Mouse (Mus musculus) layer of hippocampus, adult 18-20 months (tissue): ENCODE measurements around the gene Dhx36. TPM values are rescaled to one million over a fixed set of nuclear protein-coding genes. Genes with fewer than 3 reads are reported as not detected.
A peak's percentile ranks its signal among the peaks of the same experiment; 100 is the strongest.

ENCODE experiments used
- DNase-seq, 2 experiments: peaks; one replicate each; pipeline ENCODE4 v3.0.0; 2022; ENCODE audit warnings: low spot score in 2 of 2
- long read RNA-seq: library from polyadenylated mRNA; stranded (forward); transcript quantifications from one replicate; pipeline ENCODE4 v2.0.0, GENCODE M21; 2021
- total RNA-seq, 2 experiments: library from RNA; stranded (reverse); gene quantifications; 2 replicates each; pipeline ENCODE4 v1.2.3; 2021

The Dhx36 gene
- 10 to 100 TPM; 52.3 to 53.6 TPM for total RNA-seq
- long read RNA-seq, full-length matches to known transcripts = 59 of 79 reads
- long read RNA-seq, partial matches to known transcripts = 3 of 79 reads
- long read RNA-seq, other reads (novel, unspliced or antisense) = 17 of 79 reads

DNA sequence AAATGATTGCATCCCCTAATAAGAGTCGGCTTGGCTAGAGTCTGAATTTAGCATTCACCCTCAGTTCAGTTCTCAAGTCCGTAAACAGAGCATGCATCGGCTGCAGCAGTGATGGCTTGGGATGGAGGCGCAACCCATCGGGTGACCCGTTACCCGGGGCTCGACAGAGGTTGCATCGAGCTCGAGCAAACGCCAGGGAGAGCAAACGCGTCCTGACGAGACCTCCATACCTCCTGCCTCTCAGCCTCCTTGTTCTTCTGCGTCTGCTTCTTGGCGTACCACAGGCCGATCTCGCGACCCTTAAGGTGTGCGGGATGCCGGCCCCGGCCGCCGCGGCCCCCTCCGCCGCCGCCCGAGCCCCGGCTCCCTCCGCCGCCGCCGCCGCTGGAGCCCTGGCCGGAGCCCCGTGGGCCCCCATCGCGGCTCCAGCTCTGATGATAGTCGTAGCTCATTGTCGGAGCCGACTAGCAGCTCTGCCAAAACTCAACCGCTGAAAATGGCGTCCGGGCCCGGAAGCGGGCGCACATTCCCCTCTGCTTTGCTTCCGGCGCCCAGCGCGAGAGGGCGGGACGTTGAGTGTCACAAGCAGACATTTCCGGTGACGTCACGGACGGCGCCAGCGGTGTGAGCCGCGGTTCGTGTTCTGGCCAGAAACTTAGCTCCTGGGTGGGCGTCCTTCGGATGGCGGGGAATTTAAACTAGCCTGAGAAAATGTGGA is at the start of gene Dhx36:
Dhx36 (minus strand) TSS at position 517 of the 718 bp plus-strand sequence.
- DNase-seq = peak; percentile 97 to 99

DNA sequence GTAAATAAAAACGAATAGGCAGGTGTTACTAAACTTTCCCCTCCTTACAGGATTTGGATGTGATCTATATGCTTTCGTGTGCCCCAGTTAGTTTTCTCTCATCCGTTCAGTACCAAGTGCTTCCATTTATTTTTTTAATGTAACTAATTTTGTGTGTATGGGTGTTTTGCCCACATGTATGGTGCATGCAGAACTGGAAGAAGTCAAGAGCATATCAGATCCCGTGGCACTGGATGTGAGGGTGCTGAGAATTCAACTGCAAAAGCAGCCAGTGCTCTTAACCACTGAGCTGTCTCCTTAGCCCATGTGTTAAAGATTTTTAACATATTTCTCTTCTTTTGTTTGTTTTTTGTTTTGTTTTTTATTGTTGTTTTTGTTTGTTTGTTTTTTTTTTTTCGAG is 20.8 kb upstream of the Dhx36 start:
- DNase-seq = no peak

DNA sequence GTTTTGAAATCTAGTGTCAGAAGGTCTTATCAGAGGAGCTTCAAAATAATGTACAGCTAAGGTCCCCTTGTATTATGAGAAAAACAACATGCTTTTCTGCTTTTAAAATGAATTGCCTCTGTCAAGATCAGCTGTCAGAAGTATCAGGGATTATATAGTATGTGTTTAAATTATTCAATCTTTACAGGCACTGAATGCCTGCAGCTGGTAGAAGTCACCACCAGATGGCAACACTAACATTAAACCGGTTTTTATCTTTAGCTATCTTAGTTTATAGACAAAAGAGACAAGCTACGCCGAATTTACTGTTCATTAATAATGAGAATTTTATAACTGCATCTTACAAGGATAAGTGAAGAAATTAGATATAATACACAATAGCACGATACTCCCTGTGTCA is 20.4 kb upstream of the Dhx36 start:
- peak in 1 of 2 experiments; percentile 60 for DNase-seq

DNA sequence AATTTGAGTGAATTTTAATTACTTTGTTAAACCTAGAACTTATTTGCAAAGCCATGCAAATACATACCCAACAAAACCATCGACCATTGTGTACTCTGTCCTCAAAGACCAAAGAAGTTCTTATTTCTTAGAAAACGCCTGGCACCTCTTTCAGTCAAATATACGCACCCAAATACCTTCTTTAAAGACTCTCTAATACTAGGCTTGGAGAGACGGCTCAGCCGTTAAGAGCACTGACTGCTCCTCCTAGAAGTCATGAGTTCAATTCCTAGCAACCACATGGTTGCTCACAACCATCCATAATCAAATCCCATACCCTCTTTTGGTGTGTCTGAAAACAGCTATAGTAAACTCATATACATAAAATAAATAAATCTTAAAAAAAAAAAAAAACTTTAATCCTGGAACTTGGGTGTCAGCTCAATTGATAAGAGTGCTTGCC is 423 bp upstream of the Dhx36 start:
- no peak for DNase-seq

DNA sequence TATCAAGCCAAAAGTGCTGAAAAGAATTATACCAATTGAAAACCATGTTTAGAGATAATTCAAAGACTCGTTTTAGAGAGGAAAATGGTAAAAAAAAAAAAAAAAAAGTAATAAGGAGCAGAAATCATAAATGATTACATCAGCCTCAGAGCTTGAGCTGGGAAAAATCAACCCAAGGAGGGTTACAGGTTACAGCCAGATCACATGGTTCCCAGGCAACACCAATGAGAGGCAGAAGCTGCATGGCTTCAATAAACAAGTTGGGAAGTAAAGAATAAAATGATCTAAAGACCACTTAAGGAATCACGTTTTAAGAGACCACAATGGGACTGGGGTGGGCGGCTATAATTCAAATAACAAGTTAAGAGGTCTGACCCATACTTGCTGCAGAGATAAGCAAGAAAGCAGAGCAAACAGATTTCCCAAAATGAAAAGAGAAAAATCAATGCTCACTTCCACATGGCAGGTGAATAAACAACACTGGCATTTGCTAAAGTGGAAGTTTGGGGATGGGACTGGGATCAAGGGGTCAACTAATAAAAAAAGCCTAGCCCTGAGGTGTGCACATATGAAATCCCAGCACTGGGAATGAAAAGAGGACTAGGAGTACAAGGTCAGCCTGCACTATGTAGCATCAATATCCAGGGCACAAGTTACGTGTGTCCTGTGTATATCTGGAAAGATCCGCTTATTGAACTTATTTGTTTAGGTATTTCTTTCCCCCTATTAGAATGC is 1.5 kb downstream of the Dhx36 start:
- DNase-seq = no peak

DNA sequence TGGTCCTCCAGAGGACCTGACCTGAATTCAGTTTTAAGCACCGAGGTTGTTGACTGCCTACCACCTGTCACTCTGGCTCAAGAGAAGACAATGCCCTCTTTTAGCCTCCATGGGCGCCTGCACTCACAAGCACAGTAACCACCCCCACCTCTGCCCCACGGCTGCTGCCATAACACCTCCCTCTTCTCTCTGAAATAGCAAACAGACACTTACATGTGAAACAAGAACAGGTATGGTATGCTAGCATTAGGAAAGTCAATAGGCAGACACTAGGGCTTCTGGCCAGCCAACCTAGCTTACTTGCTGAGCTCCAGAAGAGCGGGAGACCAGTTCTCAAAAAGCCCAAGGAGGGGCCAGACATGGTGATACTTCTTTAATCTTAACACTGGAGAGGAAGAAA is 7.5 kb downstream of the Dhx36 start:
- no peak for DNase-seq

DNA sequence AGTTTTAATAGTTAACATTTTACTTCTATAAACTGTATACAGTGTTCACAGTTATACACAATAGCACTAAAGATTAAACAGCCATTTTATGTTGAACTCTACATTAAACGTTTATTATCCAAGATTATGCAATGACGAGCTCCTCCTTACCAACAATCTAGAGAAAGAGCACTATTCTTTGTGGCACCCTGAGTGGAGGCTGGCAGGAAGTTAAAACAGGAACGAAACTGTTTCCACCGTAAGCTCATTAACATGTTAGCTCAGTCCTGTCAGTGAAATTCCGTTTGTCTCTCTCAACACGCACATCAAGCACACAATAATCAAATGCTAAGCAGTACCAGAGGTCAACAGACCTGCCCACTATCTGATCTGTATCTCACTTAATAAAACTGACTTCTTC is 14.2 kb downstream of the Dhx36 start:
- DNase-seq = no peak

DNA sequence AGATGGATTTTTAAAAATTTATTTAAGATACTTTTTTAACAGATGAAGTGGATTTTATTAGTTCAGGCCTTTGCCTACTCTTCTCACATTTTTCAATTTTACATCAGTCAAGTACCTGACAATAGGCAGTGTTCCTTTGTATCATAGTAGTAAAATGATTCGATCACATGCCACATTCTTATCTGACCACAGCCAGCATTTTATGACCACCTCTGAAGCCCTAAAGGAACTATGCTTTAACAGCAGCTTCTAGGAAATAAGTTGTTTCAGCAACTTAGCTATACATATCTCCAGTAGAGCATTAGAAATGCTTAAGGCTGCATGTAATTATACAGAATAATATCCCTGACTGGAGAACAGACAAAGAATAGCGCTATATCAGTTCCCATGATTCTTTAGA is 22.5 kb downstream of the Dhx36 start:
- DNase-seq = no peak

DNA sequence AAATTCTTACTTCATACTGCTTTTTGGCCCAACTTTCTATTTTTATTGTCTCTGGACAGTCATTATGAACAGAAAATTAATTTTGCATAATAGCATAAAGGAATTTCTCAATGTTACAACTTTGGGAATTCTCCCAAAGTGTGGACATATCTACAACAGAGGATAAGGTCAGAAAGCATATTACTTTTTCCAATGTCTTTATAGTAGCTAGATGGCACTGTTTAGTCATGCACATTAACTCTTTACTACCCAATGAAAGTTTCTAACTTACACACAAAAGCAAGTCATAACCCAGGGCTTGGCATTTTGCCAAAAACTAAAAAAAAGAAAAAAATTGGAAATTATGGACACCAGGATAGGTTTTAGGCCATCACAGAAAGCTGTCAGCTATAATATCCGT is 36.6 kb downstream of the Dhx36 start:
- DNase-seq = no peak

DNA sequence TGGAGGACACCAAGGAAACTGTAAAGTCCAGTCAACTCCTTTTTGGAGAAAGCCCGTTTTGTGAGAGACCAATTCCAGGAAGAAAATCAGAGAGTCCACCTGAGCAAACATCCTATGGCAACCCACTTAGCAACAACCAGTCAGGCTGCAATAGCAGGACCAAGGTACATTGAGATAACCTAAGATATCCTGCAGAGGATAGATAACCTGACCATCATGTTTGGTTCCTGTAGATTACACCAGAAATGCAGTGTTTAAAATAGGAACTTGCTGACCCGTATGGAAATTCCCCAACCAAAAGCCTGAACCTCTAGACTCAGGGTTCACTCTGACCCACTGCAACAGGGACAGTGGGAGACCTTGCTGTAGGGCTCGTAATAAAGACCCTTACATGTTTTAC is 42.5 kb downstream of the Dhx36 start:
- DNase-seq = no peak

DNA sequence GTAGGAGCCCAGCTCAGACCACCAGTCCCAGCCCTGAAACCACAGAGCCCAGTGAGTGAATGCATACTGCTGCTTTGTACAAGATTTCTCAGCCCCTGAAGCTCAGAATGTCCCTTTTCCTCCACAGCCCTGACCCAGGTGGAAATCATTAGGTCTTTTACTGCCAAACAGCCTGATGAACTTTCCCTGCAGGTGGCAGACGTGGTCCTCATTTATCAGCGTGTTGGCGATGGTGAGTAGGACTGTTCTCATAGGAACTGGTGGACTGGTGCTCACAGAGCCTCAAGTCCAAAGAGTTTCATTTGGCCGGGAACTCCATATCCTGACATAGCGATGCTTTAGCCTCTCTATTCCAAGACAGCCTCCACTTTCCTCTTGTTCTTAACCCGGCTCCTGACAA is 47.3 kb downstream of the Dhx36 start:
- no peak for DNase-seq

DNA sequence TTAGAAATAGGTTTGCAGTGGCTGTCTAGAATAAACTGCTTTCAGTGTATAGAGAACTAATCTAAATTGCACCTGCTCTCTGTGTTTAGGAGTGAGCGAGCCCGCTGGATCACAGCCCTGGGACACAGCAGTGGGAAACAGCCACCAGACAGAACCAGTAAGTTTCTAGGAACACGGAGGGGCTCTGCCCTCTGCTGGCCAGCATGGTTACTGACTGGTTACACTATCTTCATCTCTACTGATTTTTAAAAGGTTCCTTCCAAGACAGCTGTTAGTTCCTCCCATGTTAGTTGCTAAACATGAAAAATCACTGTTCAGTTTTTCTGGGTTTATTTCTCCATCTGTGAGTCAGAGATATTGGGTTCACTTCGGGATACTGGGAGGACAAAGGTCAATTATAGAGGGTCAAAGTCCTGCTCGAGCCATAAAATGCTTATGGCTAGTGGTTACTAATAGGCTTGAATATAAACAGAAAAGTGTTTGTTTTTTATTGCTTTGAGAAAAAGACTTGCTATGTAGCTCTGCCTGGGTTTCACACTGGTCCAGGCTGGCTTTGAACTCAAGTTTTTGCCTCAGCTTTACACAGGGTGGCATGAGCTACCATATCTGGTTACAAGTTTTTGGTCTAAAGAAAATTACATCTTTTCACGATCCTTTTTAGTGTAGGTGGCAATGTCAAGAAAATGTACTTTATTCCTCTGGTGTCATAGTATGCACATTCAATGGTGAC is 48.4 kb downstream of the Dhx36 start:
- DNase-seq = peak; percentile 40 to 78

DNA sequence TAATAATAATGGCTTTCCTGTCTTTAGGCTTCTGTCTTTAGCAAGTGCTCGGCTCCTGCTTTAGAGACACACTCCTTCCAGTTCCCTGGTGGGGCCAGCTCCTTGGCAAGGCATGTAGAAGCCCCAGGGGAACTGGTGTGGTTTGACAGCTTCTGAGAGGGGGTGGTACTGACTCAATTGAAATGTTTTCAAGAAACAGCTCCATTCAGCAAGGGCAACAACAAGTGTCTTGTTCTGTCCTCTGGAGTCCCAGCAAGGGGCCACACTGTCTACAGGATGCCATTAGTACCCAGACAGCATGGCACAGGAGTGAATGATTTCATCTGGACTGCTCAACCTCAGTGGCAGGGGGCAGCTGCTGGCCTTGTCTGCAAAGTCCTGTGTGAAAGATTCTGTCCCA is 51.0 kb downstream of the Dhx36 start:
- DNase-seq = peak in 1 of 2 experiments; percentile 55

DNA sequence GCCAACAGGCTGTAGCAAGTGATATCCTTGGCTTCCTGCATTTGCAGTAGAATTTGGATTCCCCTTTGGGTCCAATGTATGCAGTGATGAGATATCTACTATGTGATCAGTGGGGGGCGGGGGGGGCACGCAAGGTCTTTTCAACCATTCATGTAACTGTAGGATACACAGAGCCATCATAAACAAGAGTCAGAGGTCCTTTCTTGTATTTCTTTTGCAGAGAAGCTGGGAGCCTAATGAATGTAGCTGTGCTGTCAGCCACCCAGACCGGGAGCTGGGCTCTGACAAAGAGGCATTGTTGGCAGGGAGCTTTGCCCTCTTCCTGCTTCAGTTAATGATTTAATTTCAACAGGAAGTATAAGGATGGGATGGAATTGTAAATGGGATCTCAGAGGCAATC is 52.7 kb downstream of the Dhx36 start:
- DNase-seq = no peak

DNA sequence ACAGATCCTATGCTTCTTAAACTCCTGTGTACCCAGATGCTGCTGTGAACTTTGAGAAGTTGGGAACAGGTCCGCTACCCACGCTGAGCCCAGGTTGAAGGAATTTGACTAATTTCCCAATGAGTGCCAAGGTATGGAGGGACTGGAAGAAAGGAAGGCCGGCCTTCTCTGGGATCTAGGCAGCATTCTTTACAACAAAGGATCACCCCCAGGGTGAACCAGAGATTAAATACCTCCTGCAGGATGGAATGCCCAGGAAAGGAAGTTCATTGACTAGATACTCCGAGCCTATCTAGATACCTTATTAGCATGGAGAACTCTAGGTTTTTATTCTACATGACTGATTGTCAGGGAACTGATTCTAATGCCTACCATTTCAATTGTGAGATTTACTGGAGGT is 53.8 kb downstream of the Dhx36 start:
- DNase-seq = no peak

DNA sequence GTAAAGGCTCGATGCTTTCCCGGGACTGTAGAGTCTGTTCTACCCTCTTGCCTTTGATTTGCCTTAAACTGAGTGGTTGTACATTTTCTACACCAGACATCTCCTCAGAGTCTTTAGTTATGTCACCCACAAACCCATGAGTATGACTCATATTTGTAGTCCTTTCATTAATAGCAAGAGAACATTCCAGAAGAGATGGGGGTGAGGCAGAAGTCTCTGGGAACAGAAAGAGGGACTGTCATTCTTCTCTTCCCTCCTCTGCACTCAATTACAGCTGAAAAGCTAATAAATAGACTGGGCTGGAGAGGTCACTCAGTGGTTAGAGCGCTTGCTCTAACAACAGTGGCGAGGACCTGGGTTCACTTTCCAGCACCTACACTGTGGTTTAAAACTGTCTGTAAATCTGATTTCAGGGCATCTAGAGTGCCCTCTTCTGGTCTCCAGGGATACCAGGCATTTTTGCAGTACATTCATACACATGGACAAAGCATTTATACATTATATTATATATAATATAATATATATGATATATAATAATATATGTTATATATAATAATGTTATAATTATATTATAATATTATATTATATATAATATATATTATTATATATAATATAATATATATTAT is 56.8 kb downstream of the Dhx36 start:
- no peak for DNase-seq

DNA sequence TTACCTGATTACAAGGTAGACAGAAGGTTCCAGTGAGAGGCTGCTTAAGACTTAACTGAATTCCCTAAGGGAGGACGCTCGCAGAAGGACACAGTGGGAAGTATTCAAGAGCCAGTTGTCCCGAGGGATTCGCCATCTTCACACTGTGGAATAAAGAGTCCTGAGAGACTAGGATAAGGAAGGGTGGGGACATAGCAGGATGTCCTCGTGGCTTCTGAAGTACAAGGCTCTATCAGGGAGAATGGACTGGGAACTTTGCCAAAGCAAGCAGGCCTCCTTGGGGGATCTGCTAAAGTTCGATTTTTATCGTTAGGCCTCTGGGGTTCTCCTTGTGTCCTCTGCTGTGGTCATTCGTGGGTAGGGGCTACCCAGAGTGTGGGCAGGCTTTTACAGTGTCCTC is 59.7 kb downstream of the Dhx36 start:
- DNase-seq = no peak

DNA sequence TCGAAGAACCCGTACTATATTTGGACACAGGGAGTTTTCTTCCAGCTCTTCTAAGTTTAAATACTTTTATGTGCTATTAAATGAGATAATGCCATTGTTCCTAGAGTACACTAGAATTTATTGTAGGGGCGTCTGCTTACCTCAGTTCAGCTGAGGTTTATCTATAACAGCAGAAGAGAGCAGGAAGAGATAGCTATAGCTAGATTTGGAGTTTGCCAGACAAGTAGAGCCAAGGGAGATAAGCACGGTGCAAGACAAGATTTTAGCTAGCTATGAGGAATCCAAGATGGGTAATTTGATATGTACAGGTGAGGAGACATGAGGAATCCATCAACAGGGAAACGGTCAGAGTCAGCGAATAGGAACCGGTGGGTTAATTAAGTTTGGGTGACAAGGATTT is 60.5 kb downstream of the Dhx36 start:
- no peak for DNase-seq

DNA sequence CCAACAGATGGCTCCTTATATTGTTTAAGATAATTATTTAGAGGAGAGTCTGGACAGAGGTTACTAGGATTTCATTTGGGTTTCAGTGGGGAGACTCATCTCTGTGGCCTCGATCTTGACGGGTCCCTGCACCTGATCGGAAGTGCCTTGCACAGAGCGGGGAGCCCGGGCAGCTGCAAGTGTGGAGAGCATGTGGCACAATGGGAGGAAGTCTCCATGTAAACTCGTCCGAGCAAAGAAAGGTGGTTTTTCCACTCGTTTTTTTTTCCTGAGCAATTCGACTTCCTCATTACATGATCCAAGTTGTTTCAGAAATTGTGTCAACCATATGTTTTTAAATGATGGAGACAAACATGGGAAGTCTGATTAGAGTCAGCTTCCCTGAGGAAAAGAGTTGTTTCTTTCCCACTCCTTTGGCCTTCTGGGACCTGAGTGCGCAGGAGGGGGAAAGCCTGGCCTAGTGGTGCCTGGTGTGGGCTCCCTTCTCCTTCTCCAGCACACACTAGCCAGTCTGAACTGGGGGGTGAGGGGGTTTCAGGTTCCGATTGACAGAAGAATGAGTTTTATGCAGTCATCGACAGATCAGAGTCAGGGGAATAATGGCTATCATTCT is 63.1 kb downstream of the Dhx36 start:
- DNase-seq = no peak

DNA sequence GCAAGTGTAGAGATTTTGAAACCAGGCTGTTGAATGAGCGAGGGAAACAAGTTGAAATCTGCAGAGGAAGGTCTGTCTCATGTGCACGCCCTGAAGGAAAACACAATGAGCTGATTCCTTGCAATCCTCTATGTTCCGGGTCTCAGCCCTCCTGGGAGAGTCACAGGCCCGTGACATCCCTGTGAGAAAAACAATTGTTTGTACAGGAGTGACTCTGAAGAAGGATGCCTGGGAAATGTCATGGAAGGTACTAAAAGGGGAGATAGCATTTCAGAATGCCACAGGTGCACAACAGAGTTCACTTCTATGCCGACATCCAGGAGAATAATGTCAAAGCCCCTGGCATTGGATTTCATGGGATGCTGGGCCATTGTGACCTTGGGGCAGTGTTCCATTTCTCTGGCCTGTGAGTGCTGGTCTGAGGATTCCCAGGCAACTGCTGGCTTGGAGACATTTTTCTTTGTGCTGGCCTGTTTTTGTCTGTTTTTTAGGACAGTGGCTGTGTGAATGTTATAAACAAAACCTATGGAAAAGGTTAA is 66.3 kb downstream of the Dhx36 start:
- no peak for DNase-seq

DNA sequence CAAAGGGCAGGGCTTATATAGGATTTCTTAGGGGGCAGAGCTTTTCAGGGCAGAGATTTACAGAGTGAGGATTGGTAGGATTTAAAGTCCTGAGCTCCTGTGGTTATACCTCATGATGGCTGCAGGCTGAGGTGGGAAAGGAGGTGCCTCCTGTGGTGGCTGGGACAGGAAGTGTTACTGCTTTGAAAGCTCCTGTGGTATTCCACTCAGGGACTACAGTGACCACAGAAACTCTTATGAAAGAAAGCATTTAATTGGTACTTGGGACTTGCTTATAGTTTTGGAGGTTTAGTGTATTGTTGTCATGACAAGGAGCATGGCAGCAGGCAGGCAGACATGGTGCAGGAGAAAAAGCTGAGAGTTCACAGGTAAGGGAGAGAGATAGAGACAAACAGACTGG is 70.9 kb downstream of the Dhx36 start:
- DNase-seq = no peak
